Mouse (Mus musculus): ENCODE measurements around the gene Tctex1d4.

The Tctex1d4 gene

GRCm38 (mm10) chr4:117143023-117143422, 16.4 kb downstream of the Tctex1d4 start:
- DNase-seq, result no peak

GRCm38 (mm10) chr4:117145248-117145647, 18.7 kb downstream of the Tctex1d4 start:
- no peak for DNase-seq

- DNase-seq, result peak; percentile 95
Observed at GRCm38 (mm10) chr4:117146176-117146575, 19.6 kb downstream of the Tctex1d4 start.

- no peak for DNase-seq
Observed at GRCm38 (mm10) chr4:117148047-117148713, 21.6 kb downstream of the Tctex1d4 start.

GRCm38 (mm10) chr4:117148815-117149214, 22.2 kb downstream of the Tctex1d4 start:
- no peak for DNase-seq

- no peak for DNase-seq
Observed at GRCm38 (mm10) chr4:117149291-117150211, 23.0 kb downstream of the Tctex1d4 start.

- DNase-seq, result no peak
Observed at GRCm38 (mm10) chr4:117150212-117150733, 23.7 kb downstream of the Tctex1d4 start.

GRCm38 (mm10) chr4:117151416-117151815, 24.8 kb downstream of the Tctex1d4 start:
- no peak for DNase-seq

- DNase-seq, result no peak
Observed at GRCm38 (mm10) chr4:117152714-117153113, 26.1 kb downstream of the Tctex1d4 start.

- DNase-seq, result no peak
Observed at GRCm38 (mm10) chr4:117155020-117155791, 28.6 kb downstream of the Tctex1d4 start.

GRCm38 (mm10) chr4:117155792-117156355, 29.3 kb downstream of the Tctex1d4 start, which contains the start of gene Rps8:
Gene Rps8 (minus strand): TSS chr4:117156243.
- DNase-seq, result peak; percentile 90

GRCm38 (mm10) chr4:117156372-117156771, 29.8 kb downstream of the Tctex1d4 start:
- DNase-seq, result no peak

GRCm38 (mm10) chr4:117159666-117160065, 33.1 kb downstream of the Tctex1d4 start:
- DNase-seq, result no peak

GRCm38 (mm10) chr4:117161183-117161582, 34.6 kb downstream of the Tctex1d4 start:
- DNase-seq, result no peak

- DNase-seq, result no peak
Observed at GRCm38 (mm10) chr4:117169936-117170335, 43.3 kb downstream of the Tctex1d4 start.
